Mouse (Mus musculus): ENCODE data around the gene Ndufv1. TPM values are rescaled to one million over a fixed set of nuclear protein-coding genes. Genes with fewer than 3 reads are reported as not detected.
A peak's percentile ranks its signal among the peaks of the same experiment; 100 is the strongest.
"Not testable (repeated sequence)": the region's sequence is repeated elsewhere in the genome, so short reads cannot be mapped to it uniquely, and the experiment has no call there.

The Ndufv1 gene
- polyA plus RNA-seq, 1 experiment from 2014 or later: 255 TPM

DNA sequence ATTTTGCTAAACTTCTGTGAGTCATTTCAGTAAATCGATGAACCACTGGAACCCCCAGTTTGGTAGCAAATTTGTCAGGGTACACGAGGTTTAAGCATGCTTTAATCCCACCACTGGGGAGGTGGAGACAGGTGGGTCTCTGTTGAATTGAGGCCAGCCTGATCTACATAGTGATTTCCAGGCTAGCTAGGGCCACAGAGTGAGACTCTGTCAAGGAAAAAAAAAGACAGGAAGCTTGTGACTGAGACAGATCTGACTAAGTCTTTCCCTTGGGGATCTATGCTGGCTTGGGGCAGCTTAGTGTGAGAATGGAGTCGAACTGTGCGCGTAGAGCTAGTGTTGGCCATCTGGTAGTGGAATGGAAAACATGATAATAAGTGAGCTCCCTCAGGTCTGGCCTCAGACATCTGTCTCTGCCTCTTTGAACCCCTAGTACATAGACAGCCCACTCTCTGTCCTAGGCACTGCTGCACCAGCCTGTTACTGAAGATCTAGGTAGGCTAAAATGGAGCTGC, 40.0 kb upstream of the Ndufv1 start:
- H3K4me1 ChIP-seq (replicated peaks; ENCODE audit: control insufficient read depth, insufficient read depth, low read length): peaks cover 10% of the 10 kb centered on the region; the same call in 1 of the 2 replicates
- H3K27ac ChIP-seq (ENCODE audit: low read depth, low read length): no peak overlapping the region
- H3K27me3 ChIP-seq (replicated peaks; ENCODE audit: control insufficient read depth, insufficient read depth, low read length): no peaks in the 10 kb centered on the region
- 79% methylated on average over 5 of the region's 5 CpGs for WGBS
- no peaks in the 10 kb centered on the region for H3K36me3 ChIP-seq (ENCODE audit: control insufficient read depth, insufficient read depth)
- no peak overlapping the region for H3K4me2 ChIP-seq (replicated peaks; ENCODE audit: low read depth)
- no peak for TF ChIP-seq CTCF (IDR thresholded peaks at IDR 0.05; ENCODE audit: low read depth)
- H3K4me3 ChIP-seq (ENCODE audit: low read depth, low read length): no peak overlapping the region
- H3K9ac ChIP-seq (ENCODE audit: low read depth, low read length): no peak overlapping the region
- no peak for ATAC-seq
- H3K9me3 ChIP-seq (ENCODE audit: control insufficient read depth): no peaks in the 10 kb centered on the region

DNA sequence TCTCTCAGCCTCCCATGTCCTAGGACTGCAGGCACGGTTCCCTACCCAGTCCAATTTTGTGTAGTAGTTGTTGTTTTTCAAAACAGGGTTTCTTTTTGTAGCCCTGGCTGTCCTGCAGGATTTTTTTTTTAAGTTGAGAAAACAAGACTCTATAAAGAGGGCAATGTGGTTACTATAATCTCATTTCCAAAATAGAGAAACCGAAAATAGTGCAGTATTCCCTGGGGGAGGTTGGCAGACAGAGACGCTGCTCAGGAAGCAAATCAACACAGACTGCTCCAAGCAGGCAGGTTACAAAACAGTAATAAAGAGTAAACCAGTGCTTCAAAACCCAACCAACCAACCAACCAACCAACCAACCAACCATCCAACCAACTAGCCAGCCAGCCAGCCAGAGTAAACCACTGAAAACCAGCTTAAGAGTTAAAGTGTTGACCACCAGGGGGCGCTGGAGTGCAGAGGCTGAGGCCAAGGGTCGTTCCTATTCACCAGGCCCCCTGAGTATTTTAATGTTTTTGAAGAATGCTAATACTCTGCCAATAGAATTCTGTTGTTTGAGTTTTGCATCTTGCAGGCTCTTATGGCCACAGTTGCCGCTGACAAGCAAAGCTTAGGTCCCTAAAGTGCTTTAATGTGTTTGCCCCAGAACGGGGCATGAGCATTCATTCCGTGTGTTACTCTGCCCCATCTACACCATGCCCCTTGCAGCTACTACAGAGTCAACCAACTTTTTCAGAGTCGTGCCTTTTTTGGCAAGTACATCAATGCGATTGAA, 39.3 kb upstream of the Ndufv1 start:
- H3K9me3 ChIP-seq (ENCODE audit: control insufficient read depth): no peaks in the 10 kb centered on the region
- no peak overlapping the region for H3K9ac ChIP-seq (ENCODE audit: low read depth, low read length)
- H3K4me1 ChIP-seq (replicated peaks; ENCODE audit: control insufficient read depth, insufficient read depth, low read length): peaks cover 10% of the 10 kb centered on the region; the same call in 1 of the 2 replicates
- H3K4me2 ChIP-seq (replicated peaks; ENCODE audit: low read depth): no peak overlapping the region
- peak; percentile 92 for TF ChIP-seq CTCF (IDR thresholded peaks at IDR 0.05; ENCODE audit: low read depth)
- H3K27ac ChIP-seq (ENCODE audit: low read depth, low read length): no peak overlapping the region
- 55% methylated on average over 10 of the region's 10 CpGs for WGBS
- H3K4me3 ChIP-seq (ENCODE audit: low read depth, low read length): no peak overlapping the region
- no peaks in the 10 kb centered on the region for H3K27me3 ChIP-seq (replicated peaks; ENCODE audit: control insufficient read depth, insufficient read depth, low read length)
- no peak for ATAC-seq
- H3K36me3 ChIP-seq (ENCODE audit: control insufficient read depth, insufficient read depth): no peaks in the 10 kb centered on the region

GRCm38 (mm10) chr19:4051016-4051415, 38.4 kb upstream of the Ndufv1 start:
- no peak overlapping the region for H3K9ac ChIP-seq (ENCODE audit: low read depth, low read length)
- no peak overlapping the region for H3K27ac ChIP-seq (ENCODE audit: low read depth, low read length)
- TF ChIP-seq CTCF (IDR thresholded peaks at IDR 0.05; ENCODE audit: low read depth): peak; percentile 39; the same call in 1 of the 2 replicates
- no peaks in the 10 kb centered on the region for H3K36me3 ChIP-seq (ENCODE audit: control insufficient read depth, insufficient read depth)
- H3K9me3 ChIP-seq (ENCODE audit: control insufficient read depth): no peaks in the 10 kb centered on the region
- peaks cover 9% of the 10 kb centered on the region; the same call in 1 of the 2 replicates for H3K4me1 ChIP-seq (replicated peaks; ENCODE audit: control insufficient read depth, insufficient read depth, low read length)
- ATAC-seq: no peak
- H3K4me2 ChIP-seq (replicated peaks; ENCODE audit: low read depth): no peak overlapping the region
- no peaks in the 10 kb centered on the region for H3K27me3 ChIP-seq (replicated peaks; ENCODE audit: control insufficient read depth, insufficient read depth, low read length)
- 96% methylated on average over 5 of the region's 5 CpGs for WGBS
- no peak overlapping the region for H3K4me3 ChIP-seq (ENCODE audit: low read depth, low read length)

DNA sequence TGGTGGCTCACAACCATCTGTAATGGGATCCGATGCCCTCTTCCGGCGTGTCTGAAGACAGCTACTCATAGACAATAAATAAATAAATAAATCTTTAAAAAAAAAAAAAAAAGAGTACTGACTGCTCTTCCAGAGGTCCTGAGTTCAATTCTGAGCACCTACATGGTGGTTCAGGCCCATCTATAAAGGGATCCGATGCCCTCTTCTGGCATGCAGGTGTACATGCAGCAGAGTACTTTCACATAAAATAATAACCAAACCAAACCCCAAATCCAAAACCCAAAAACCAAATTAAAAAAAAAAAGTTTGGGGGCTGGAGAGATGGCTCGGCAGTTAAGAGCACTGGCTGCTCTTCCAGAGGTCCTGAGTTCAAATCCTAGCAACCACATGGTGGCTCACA, 36.5 kb upstream of the Ndufv1 start:
- peak; percentile 48 for TF ChIP-seq CTCF (IDR thresholded peaks at IDR 0.05; ENCODE audit: low read depth)
- H3K36me3 ChIP-seq (ENCODE audit: control insufficient read depth, insufficient read depth); H3K9me3 ChIP-seq (ENCODE audit: control insufficient read depth); H3K4me3 ChIP-seq (ENCODE audit: low read depth, low read length); H3K4me2 ChIP-seq (replicated peaks; ENCODE audit: low read depth); H3K9ac ChIP-seq (ENCODE audit: low read depth, low read length); ATAC-seq; H3K4me1 ChIP-seq (replicated peaks; ENCODE audit: control insufficient read depth, insufficient read depth, low read length); H3K27me3 ChIP-seq (replicated peaks; ENCODE audit: control insufficient read depth, insufficient read depth, low read length); H3K27ac ChIP-seq (ENCODE audit: low read depth, low read length): not testable (repeated sequence)
- 88% methylated on average over 5 of the region's 5 CpGs for WGBS

DNA sequence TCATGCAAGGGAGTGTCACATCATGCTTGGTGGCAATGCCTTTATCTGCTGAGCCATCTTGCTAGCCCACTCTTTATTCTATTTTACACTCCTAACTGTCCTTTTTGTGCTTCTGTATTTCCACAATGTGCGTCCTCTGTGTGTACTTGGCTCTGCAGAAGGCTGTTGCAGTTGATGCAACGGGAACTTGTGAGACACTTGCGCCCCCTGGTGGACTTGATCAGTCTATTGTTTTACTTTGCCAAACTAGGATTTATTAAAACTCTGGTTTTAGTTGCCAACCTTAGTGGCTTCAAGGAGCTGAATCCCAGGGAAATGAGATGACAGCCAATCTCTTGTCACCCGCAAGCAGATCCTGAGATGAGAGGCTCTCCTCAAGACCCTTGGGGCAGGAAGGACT, 35.3 kb upstream of the Ndufv1 start:
- no peak for ATAC-seq
- no peak overlapping the region for H3K9ac ChIP-seq (ENCODE audit: low read depth, low read length)
- no peak overlapping the region for H3K27ac ChIP-seq (ENCODE audit: low read depth, low read length)
- H3K36me3 ChIP-seq (ENCODE audit: control insufficient read depth, insufficient read depth): no peaks in the 10 kb centered on the region
- 28% methylated on average over 4 of the region's 4 CpGs for WGBS
- H3K4me1 ChIP-seq (replicated peaks; ENCODE audit: control insufficient read depth, insufficient read depth, low read length): peaks cover 1% of the 10 kb centered on the region; the same call in 1 of the 2 replicates
- TF ChIP-seq CTCF (IDR thresholded peaks at IDR 0.05; ENCODE audit: low read depth): peak; percentile 92
- H3K4me3 ChIP-seq (ENCODE audit: low read depth, low read length): no peak overlapping the region
- H3K27me3 ChIP-seq (replicated peaks; ENCODE audit: control insufficient read depth, insufficient read depth, low read length): no peaks in the 10 kb centered on the region
- no peaks in the 10 kb centered on the region for H3K9me3 ChIP-seq (ENCODE audit: control insufficient read depth)
- H3K4me2 ChIP-seq (replicated peaks; ENCODE audit: low read depth): 0 out of 2 replicates have a peak overlapping the region, but pooled peaks have one; percentile 51

DNA sequence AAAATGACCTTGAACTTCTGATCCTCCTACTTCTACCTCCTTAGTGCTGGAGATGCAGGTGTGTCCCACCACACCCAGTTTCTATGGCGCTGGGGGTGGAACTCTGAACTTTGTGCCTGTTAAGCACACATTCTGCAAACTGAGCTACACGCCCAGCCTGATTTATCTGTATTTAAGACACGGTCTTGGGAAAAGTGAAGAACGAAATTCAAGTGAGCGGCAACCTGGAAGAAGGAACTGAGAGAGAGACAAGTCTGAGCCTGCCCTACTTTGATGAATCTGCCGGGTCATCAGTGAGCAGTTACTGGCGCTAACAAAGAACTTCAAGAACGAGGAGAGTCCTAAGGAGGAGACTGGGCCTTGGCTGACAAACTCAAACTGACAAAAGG, 34.3 kb upstream of the Ndufv1 start:
- H3K36me3 ChIP-seq (ENCODE audit: control insufficient read depth, insufficient read depth): no peaks in the 10 kb centered on the region
- H3K27me3 ChIP-seq (replicated peaks; ENCODE audit: control insufficient read depth, insufficient read depth, low read length): no peaks in the 10 kb centered on the region
- ATAC-seq: peak; percentile 72
- H3K4me1 ChIP-seq (replicated peaks; ENCODE audit: control insufficient read depth, insufficient read depth, low read length): peaks cover 6% of the 10 kb centered on the region; the same call in 1 of the 2 replicates
- H3K9ac ChIP-seq (ENCODE audit: low read depth, low read length): no peak overlapping the region
- no peaks in the 10 kb centered on the region for H3K9me3 ChIP-seq (ENCODE audit: control insufficient read depth)
- H3K4me2 ChIP-seq (replicated peaks; ENCODE audit: low read depth): peak overlapping the region; percentile 51
- 36% methylated on average over 8 of the region's 8 CpGs for WGBS
- peak overlapping the region; percentile 88 for H3K27ac ChIP-seq (ENCODE audit: low read depth, low read length)
- 0 out of 2 replicates have a peak overlapping the region, but pooled peaks have one; percentile 1 for H3K4me3 ChIP-seq (ENCODE audit: low read depth, low read length)
- no peak for TF ChIP-seq CTCF (IDR thresholded peaks at IDR 0.05; ENCODE audit: low read depth)
